Mouse (Mus musculus): Measurements from ENCODE around the gene Acvr2b. TPM values are rescaled to one million over a fixed set of nuclear protein-coding genes. Genes with fewer than 3 reads are reported as not detected.
"Not testable (repeated sequence)": the region's sequence is repeated elsewhere in the genome, so short reads cannot be mapped to it uniquely, and the experiment has no call there.

Gene Acvr2b
- 66.0 and 70.6 TPM in 2 replicates for polyA plus RNA-seq (2016; fragmentation: Nextera tagmentation; extraction: Ambion mirVana)

- Histone ChIP-seq H3K27me3 (ENCODE audit: poor library complexity, severe bottlenecking) (no peaks in the 10 kb centered on the region), H3K9me3 (no peaks in the 10 kb centered on the region; the same call in 1 of the 2 replicates), H3K4me3 (peak within 1 kb of the TSS; percentile 69), H3K27ac (peak within 1 kb of the TSS; percentile 100), H3K36me3 (replicated peaks) (peaks cover 23% of the 10 kb centered on the region), H3K4me1 (peaks cover 41% of the 10 kb centered on the region)
- DNase-seq (ENCODE audit: extremely low spot score, low spot score): peak; percentile 96
- WGBS: under 1% methylated on average over 32 of the region's 32 CpGs
Observed at GRCm38 (mm10) chr9:119401801-119402214, at the start of gene Acvr2b. Acvr2b (plus strand) TSS chr9:119402118.

DNA sequence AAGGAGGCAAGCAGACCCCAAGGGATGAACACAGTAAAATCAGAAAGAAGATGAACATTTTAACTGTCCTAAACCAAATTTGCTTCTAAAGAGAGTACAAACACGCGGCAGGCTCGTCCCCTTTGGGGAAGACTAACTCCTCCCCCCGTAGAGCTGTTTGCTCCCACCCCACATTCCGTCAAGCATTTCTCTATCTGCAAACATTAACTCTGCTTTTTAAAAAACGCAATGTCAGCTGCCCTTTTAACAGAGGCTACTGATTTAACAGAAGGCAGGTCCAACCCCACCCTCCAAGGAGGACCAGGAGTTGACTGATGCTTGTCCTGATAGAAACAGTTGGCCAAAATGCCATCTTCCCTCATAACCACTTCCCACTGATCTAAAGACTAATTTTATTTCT, 48.0 kb upstream of the Acvr2b start:
- 85% methylated on average over 6 of the region's 6 CpGs for WGBS
- peaks cover 25% of the 10 kb centered on the region for H3K36me3 ChIP-seq (replicated peaks)
- DNase-seq (ENCODE audit: extremely low spot score, low spot score): no peak
- H3K9me3 ChIP-seq: no peaks in the 10 kb centered on the region
- H3K27me3 ChIP-seq (ENCODE audit: poor library complexity, severe bottlenecking): peaks cover 5% of the 10 kb centered on the region; the same call in 1 of the 2 replicates
- no peak overlapping the region for H3K27ac ChIP-seq
- H3K4me3 ChIP-seq: no peak overlapping the region
- peaks cover 14% of the 10 kb centered on the region for H3K4me1 ChIP-seq

DNA sequence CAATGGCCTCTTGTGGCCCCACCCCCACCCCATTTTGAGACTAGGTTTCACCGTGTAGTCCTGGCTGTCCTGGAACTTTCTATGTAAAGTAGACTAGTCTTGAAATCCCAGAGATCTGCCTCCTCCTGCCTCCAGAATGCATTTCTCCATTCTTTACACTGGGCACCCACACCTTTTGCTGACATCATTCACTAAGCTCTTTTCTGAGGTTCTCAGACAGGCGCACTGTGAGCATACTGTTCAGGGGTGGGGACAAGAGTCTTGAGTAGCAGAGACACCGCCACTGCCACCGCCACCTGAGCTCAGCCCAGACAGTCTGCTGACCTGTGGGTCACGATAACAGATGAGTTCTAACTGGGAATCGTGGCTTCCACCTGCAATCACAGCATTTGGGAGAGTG, 46.0 kb upstream of the Acvr2b start:
- 91% methylated on average over 6 of the region's 6 CpGs for WGBS

DNA sequence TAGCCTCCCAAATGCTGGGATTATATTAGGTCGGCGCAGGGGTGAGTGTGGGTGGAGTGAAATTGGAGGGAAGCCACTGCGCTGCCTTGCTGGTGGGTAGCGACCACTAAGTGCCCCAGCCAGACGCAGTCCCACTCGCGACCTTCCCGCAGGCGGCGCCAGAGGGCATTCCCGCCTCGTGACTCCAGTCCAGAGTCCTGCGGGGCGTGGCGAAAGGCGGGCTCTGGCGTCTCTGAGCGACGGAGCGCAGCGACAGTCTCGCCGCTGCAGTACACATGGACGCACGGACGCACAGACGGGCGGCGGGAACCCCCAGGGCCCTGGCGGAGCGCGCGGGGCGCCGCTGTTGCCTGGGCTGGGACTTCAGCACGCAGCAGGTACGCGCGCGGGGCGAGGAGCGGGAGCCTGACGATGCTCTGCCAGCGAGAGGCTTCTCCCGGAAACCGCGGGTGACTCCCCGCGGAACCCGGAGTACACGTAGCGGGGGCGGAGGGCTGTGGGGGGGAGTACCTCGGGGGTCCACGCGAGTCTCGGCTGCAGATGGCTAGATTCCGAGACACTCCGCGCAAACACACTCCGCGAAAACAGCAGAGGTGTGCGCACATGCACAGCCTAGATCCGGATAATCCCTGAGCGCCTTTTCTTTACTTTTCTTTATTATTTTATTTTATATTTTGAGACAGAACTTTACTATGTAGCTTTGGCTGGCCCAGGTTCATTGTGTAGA, 44.4 kb upstream of the Acvr2b start, which contains the start of gene Xylb:
TSS of gene Xylb (plus strand) at position 51 of the 727 bp plus-strand sequence.
- WGBS: 4% methylated on average over 65 of the region's 65 CpGs
- Histone ChIP-seq H3K27ac (peak within 1 kb of the TSS; percentile 89), H3K4me1 (peaks cover 14% of the 10 kb centered on the region)

More for the DNA sequence above, 46.0 kb upstream of the Acvr2b start:
- H3K9me3 ChIP-seq: no peaks in the 10 kb centered on the region
- H3K27me3 ChIP-seq (ENCODE audit: poor library complexity, severe bottlenecking): peaks cover 5% of the 10 kb centered on the region; the same call in 1 of the 2 replicates
- no peak overlapping the region for H3K4me3 ChIP-seq
- no peak overlapping the region for H3K27ac ChIP-seq
- peaks cover 14% of the 10 kb centered on the region for H3K4me1 ChIP-seq
- no peak for DNase-seq (ENCODE audit: extremely low spot score, low spot score)
- peaks cover 18% of the 10 kb centered on the region for H3K36me3 ChIP-seq (replicated peaks)

DNA sequence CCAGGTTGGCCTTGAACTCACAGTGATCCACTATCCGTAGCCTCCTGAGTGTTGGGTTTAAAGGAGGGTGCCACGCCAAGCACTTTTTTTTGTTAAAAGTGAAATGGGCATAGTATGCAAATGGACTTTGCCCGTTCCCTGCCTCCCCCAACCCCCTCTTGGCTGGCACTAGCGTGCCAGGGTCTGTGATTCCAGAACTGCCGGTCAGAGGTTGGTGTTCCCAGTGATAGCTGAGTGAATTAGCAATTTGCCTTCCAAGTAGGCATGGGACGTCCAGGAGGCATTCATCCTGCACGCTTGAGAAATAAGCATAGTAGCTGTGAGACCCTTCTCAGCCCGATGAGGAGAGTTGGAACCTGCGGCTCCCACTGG, 43.9 kb upstream of the Acvr2b start:
- peak; percentile 21 for DNase-seq (ENCODE audit: extremely low spot score, low spot score)
- no peaks in the 10 kb centered on the region for H3K9me3 ChIP-seq
- peak overlapping the region; percentile 89; the same call in 1 of the 2 replicates for H3K27ac ChIP-seq
- peaks cover 31% of the 10 kb centered on the region for H3K36me3 ChIP-seq (replicated peaks)
- peaks cover 14% of the 10 kb centered on the region for H3K4me1 ChIP-seq
- H3K4me3 ChIP-seq: peak overlapping the region; percentile 80
- peaks cover 5% of the 10 kb centered on the region; the same call in 1 of the 2 replicates for H3K27me3 ChIP-seq (ENCODE audit: poor library complexity, severe bottlenecking)
- 56% methylated on average over 9 of the region's 9 CpGs for WGBS

More for the DNA sequence above, 44.4 kb upstream of the Acvr2b start, which contains the start of gene Xylb:
- H3K4me3 ChIP-seq: peak within 1 kb of the TSS; percentile 80
- H3K9me3 ChIP-seq: no peaks in the 10 kb centered on the region
- peaks cover 26% of the 10 kb centered on the region for H3K36me3 ChIP-seq (replicated peaks)
- H3K27me3 ChIP-seq (ENCODE audit: poor library complexity, severe bottlenecking): peaks cover 5% of the 10 kb centered on the region; the same call in 1 of the 2 replicates
- peak; percentile 88 for DNase-seq (ENCODE audit: extremely low spot score, low spot score)

DNA sequence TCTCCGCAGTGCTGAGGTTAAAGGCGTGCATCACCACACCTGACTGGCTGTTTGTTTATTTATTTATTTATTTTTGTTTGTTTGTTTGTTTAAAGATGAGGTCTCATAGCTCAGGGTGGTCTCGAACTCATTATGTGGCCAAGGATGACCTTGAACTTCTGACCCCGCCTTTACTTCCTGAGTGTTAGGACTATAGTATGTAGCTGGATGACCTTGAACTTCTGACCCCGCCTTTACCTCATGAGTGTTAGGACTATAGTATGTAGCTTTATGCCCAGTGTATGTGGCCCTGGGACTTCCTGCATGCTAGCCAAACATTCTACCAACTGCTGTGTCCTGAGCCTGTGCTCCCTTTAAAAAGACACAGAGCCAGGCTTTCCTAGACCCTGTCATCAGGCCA, 40.5 kb upstream of the Acvr2b start:
- H3K9me3 ChIP-seq: no peaks in the 10 kb centered on the region

DNA sequence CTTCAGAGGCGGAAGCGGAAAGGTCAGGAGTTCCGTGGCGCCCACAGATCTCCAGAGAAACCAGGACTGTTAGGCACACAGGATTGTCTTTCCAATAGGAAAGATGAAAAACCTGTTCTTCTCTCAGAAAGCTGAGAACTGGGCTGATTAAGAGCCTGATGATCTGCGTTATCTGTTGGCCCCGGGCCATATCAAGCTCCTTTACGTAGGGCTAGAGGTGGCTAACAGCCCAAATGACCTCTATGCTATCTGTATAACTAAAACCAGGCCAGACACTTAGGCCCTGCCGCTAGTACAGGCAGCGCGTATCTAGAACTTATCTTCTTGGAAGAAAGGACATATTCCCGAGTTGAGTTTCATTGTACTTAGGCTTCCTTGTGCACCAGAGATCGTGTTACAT, 38.7 kb upstream of the Acvr2b start:
- peaks cover 3% of the 10 kb centered on the region for H3K4me1 ChIP-seq
- peaks cover 3% of the 10 kb centered on the region; the same call in 1 of the 2 replicates for H3K27me3 ChIP-seq (ENCODE audit: poor library complexity, severe bottlenecking)
- no peak overlapping the region for H3K4me3 ChIP-seq
- no peaks in the 10 kb centered on the region for H3K9me3 ChIP-seq
- no peak for DNase-seq (ENCODE audit: extremely low spot score, low spot score)
- no peak overlapping the region for H3K27ac ChIP-seq
- H3K36me3 ChIP-seq (replicated peaks): peaks cover 61% of the 10 kb centered on the region
- 82% methylated on average over 12 of the region's 12 CpGs for WGBS

More for the DNA sequence above, 40.5 kb upstream of the Acvr2b start:
- Histone ChIP-seq H3K36me3 (replicated peaks) (peaks cover 50% of the 10 kb centered on the region), H3K27me3 (ENCODE audit: poor library complexity, severe bottlenecking) (peaks cover 5% of the 10 kb centered on the region; the same call in 1 of the 2 replicates), H3K4me1 (peaks cover 14% of the 10 kb centered on the region), H3K4me3 (no peak overlapping the region), H3K27ac (no peak overlapping the region)
- DNase-seq (ENCODE audit: extremely low spot score, low spot score): no peak
- WGBS: 92% methylated on average over 5 of the region's 5 CpGs

GRCm38 (mm10) chr9:119365284-119365683, 36.6 kb upstream of the Acvr2b start, which contains the start of gene Slc22a14:
Slc22a14 (minus strand) TSS chr9:119365553.
- no peak for DNase-seq (ENCODE audit: extremely low spot score, low spot score)
- Histone ChIP-seq H3K36me3 (replicated peaks) (peaks cover 72% of the 10 kb centered on the region), H3K4me3 (no peak within 1 kb of the TSS), H3K9me3 (no peaks in the 10 kb centered on the region), H3K4me1 (no peaks in the 10 kb centered on the region; the same call in 1 of the 2 replicates), H3K27me3 (ENCODE audit: poor library complexity, severe bottlenecking) (no peaks in the 10 kb centered on the region), H3K27ac (no peak within 1 kb of the TSS)
- 81% methylated on average over 7 of the region's 7 CpGs for WGBS

DNA sequence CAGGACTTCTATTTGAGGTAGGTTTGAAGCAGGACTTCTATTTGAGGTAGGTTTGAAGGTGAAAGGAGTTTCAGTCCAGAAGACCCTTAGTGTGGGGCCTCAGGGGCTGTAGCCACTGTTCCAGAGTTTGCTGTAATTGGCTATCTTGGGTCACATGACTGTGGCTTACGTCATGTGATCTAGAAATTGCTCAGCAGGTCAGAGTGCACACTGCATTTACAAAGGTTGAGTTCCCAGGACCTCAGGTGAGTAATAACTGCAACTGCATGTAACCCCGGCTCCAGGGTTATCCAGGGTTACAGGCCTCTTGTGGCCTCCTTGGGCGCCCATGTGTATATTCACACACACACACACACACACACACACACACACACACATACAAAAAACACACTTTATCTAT, 33.6 kb upstream of the Acvr2b start:
- H3K36me3 ChIP-seq (replicated peaks): peaks cover 65% of the 10 kb centered on the region
- WGBS: 91% methylated on average over 3 of the region's 3 CpGs
- H3K4me3 ChIP-seq: no peak overlapping the region
- no peak for DNase-seq (ENCODE audit: extremely low spot score, low spot score)
- H3K4me1 ChIP-seq: no peaks in the 10 kb centered on the region
- H3K27ac ChIP-seq: no peak overlapping the region
- H3K27me3 ChIP-seq (ENCODE audit: poor library complexity, severe bottlenecking): no peaks in the 10 kb centered on the region
- H3K9me3 ChIP-seq: no peaks in the 10 kb centered on the region

DNA sequence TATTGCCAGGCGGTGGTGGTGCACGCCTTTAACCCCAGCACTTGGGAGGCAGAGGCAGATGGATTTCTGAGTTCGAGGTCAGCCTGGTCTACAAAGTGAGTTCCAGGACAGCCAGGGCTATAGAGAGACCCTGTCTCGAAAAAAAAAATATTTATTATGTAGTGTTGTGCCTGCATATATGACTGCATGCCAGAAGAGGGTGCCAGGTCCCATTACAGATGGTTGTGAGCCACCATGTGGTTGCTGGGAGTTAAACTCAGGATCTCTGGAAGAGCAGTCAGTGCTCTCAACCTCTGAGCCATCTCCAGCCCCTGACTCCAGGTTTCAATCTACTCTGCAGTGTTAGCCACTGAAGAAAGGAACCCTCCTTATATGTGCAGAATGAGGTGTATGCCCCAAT, 31.1 kb upstream of the Acvr2b start:
- peaks cover 68% of the 10 kb centered on the region for H3K36me3 ChIP-seq (replicated peaks)
- H3K9me3 ChIP-seq; H3K4me3 ChIP-seq; H3K4me1 ChIP-seq; DNase-seq (ENCODE audit: extremely low spot score, low spot score); H3K27me3 ChIP-seq (ENCODE audit: poor library complexity, severe bottlenecking); H3K27ac ChIP-seq: not testable (repeated sequence)
- WGBS: 89% methylated on average over 4 of the region's 4 CpGs

DNA sequence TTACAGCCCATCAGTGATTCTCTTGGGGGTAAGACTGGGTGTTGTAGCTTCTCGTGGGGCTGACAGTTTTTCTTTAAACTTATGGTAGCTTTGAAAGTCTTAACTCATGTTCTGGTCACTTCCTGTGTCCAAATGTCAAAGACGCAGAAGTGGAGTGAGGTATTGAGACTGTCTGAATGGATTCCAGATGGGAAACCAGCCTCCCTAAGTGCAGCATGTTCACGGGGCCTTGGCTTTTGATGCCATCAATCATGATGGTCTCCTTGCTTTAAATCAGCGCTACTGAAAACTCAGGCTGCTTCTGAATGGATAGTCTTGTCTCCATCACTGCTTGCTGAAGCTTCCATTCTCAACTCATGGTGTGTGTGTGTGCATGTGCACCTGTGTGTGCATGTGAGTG, 30.7 kb upstream of the Acvr2b start:
- Histone ChIP-seq H3K4me3 (no peak overlapping the region), H3K27me3 (ENCODE audit: poor library complexity, severe bottlenecking) (no peaks in the 10 kb centered on the region), H3K27ac (no peak overlapping the region), H3K4me1 (no peaks in the 10 kb centered on the region), H3K36me3 (replicated peaks) (peaks cover 70% of the 10 kb centered on the region), H3K9me3 (no peaks in the 10 kb centered on the region)
- WGBS: 75% methylated on average over 4 of the region's 4 CpGs
- no peak for DNase-seq (ENCODE audit: extremely low spot score, low spot score)

DNA sequence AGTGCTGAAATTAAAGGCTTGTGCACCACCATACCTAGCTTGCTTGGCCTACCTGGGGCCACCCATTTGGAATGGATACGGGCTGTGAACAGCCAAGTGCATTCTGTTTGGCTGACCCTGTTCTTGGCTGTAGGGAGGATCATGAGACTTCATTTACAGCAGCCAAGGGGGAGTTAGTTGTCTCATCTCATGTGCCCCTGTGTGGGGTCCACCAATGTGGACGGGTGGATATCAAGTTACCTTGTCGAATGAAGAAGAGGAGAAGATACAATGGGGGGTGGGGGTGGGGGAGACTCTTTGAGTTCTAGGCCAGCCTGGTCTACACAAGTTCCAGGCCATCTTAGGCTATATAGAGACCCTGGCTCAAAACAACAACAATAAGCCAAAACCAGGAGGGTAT, 26.9 kb upstream of the Acvr2b start:
- H3K27ac ChIP-seq: no peak overlapping the region
- H3K4me1 ChIP-seq: no peaks in the 10 kb centered on the region
- H3K9me3 ChIP-seq: no peaks in the 10 kb centered on the region
- H3K27me3 ChIP-seq (ENCODE audit: poor library complexity, severe bottlenecking): no peaks in the 10 kb centered on the region
- H3K4me3 ChIP-seq: no peak overlapping the region
- peaks cover 75% of the 10 kb centered on the region for H3K36me3 ChIP-seq (replicated peaks)
- 75% methylated on average over 3 of the region's 3 CpGs for WGBS
- DNase-seq (ENCODE audit: extremely low spot score, low spot score): no peak

DNA sequence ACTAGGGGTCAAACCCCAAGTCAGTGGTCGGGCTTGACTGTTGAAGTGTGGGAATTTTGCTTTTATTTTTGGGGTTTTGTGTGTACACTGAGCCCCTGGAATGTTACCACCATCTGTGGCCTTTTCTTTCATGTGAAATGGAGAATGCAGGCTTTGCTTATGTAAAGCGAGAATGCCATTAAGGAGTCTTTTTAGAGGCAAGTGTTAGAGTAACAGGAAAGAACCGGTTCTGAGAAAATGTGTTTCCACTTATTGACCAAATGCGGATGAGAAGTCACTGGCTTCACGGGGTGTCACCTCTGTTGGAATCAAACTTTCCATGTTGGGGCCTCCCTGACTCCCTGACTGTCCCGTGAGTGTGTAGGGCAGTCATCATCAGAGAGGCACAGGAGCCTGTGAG, 26.4 kb upstream of the Acvr2b start:
- H3K36me3 ChIP-seq (replicated peaks): peaks cover 77% of the 10 kb centered on the region
- no peak overlapping the region for H3K4me3 ChIP-seq
- no peak overlapping the region for H3K27ac ChIP-seq
- H3K4me1 ChIP-seq: no peaks in the 10 kb centered on the region
- H3K9me3 ChIP-seq: no peaks in the 10 kb centered on the region
- no peak for DNase-seq (ENCODE audit: extremely low spot score, low spot score)
- WGBS: 76% methylated on average over 6 of the region's 6 CpGs
- no peaks in the 10 kb centered on the region for H3K27me3 ChIP-seq (ENCODE audit: poor library complexity, severe bottlenecking)

All from forebrain, embryonic 10.5 days (tissue).